Mouse (Mus musculus): ENCODE data around the gene Cyp46a1.

GRCm38 (mm10) chr12:108334529-108334928 lies 348 bp downstream of the Cyp46a1 start:
- no peak for TF ChIP-seq CTCF (conservative IDR thresholded peaks at IDR 0.05; ENCODE audit: low read length)
- TF ChIP-seq POU5F1 (IDR thresholded peaks at IDR 0.05; ENCODE audit: borderline replicate concordance, low read length), result no peak
